In genomic region chr3:145356865-145357487, GRCm38 (mm10) we compare ENCODE assay signal across 16 mouse cellular contexts.
"Had no signal": no experiment of that assay in that cellular context is flagged by ENCODE, and none has a peak within 500 bp of the region (broad histone marks: within the 10 kb centered on the region; RNA-seq: fewer than 3 reads in every experiment).

No protein-coding gene starts in this region.

- H3K4me1 ChIP-seq: limb, embryonic 15.5 days; liver, embryonic 12.5 days; lung, embryonic 15.5 days; midbrain, embryonic 10.5 days; neural tube, embryonic 15.5 days had no signal

- H3K4me2 ChIP-seq: limb, embryonic 15.5 days; liver, embryonic 12.5 days; lung, embryonic 15.5 days; neural tube, embryonic 15.5 days had no signal

- H3K36me3 ChIP-seq: limb, embryonic 15.5 days; liver, embryonic 12.5 days; lung, embryonic 15.5 days; midbrain, embryonic 10.5 days; neural tube, embryonic 15.5 days had no signal

- ATAC-seq: hindbrain, postnatal 0 days; liver, embryonic 12.5 days had no signal

- H3K4me3 ChIP-seq: limb, embryonic 15.5 days; liver, embryonic 12.5 days; lung, embryonic 15.5 days; midbrain, embryonic 10.5 days; myocyte; neural tube, embryonic 15.5 days had no signal

- H3K9me3 ChIP-seq: limb, embryonic 15.5 days; liver, embryonic 12.5 days; lung, embryonic 15.5 days; midbrain, embryonic 10.5 days; neural tube, embryonic 15.5 days had no signal

- H3K27ac ChIP-seq: hindbrain, postnatal 0 days; limb, embryonic 15.5 days; liver, embryonic 12.5 days; lung, embryonic 15.5 days; midbrain, embryonic 10.5 days; neural tube, embryonic 15.5 days had no signal

- H3K27me3 ChIP-seq: limb, embryonic 15.5 days; liver, embryonic 12.5 days; lung, embryonic 15.5 days; neural tube, embryonic 15.5 days had no signal

- DNase-seq: kidney, adult 11 months; kidney, postnatal 14 days; layer of hippocampus, adult 9-11 months; layer of hippocampus, postnatal 36 days; lung, postnatal 4 days; midbrain, embryonic 14.5 days; right cerebral cortex, postnatal 14 days; thymus, adult 18-20 months; thymus, postnatal 14 days had no signal

- H3K9ac ChIP-seq: limb, embryonic 15.5 days; liver, embryonic 12.5 days; lung, embryonic 15.5 days; neural tube, embryonic 15.5 days had no signal
